Mouse (Mus musculus): Measurements from ENCODE around the gene Cbln1. TPM values are rescaled to one million over a fixed set of nuclear protein-coding genes. Genes with fewer than 3 reads are reported as not detected.
A peak's percentile ranks its signal among the peaks of the same experiment; 100 is the strongest.

Gene Cbln1
- total RNA-seq (2021) = 1 to 10 TPM; 4.1 to 5.1 TPM
- long read RNA-seq, experiment 1 = 0 reads
- long read RNA-seq, experiment 2, partial matches to known transcripts = 0 of 1 reads
- long read RNA-seq, experiment 2, other reads (novel, unspliced or antisense) = 0 of 1 reads

- TF ChIP-seq CTCF (conservative IDR thresholded peaks at IDR 0.05) = peak; percentile 74
- DNase-seq (ENCODE audit: low spot score in 2 of 2) = peak; percentile 86 to 87
- Histone ChIP-seq H3K27ac (no peak within 1 kb of the TSS), H3K4me3 (peak within 1 kb of the TSS; percentile 71)
Measured at GRCm38 (mm10) chr8:87472271-87473236, at the start of gene Cbln1. Gene Cbln1, minus strand, starts transcription at chr8:87472609.

- DNase-seq (ENCODE audit: low spot score in 2 of 2) = no peak
- H3K27ac ChIP-seq = no peak overlapping the region
- TF ChIP-seq CTCF (conservative IDR thresholded peaks at IDR 0.05) = no peak
- H3K4me3 ChIP-seq = no peak overlapping the region
Measured at GRCm38 (mm10) chr8:87517132-87517531, 44.7 kb upstream of the Cbln1 start.

GRCm38 (mm10) chr8:87513796-87514195 is 41.4 kb upstream of the Cbln1 start:
- DNase-seq (ENCODE audit: low spot score in 2 of 2) = no peak
- 0 out of 2 replicates have a peak overlapping the region, but pooled peaks have one; percentile 46 for H3K27ac ChIP-seq
- no peak for TF ChIP-seq CTCF (conservative IDR thresholded peaks at IDR 0.05)

GRCm38 (mm10) chr8:87513350-87513749 is 40.9 kb upstream of the Cbln1 start:
- no peak for DNase-seq (ENCODE audit: low spot score in 2 of 2)
- no peak for TF ChIP-seq CTCF (conservative IDR thresholded peaks at IDR 0.05)
- 0 out of 2 replicates have a peak overlapping the region, but pooled peaks have one; percentile 46 for H3K27ac ChIP-seq

More at GRCm38 (mm10) chr8:87513796-87514195, 41.4 kb upstream of the Cbln1 start:
- no peak overlapping the region for H3K4me3 ChIP-seq

GRCm38 (mm10) chr8:87512636-87513035 is 40.2 kb upstream of the Cbln1 start:
- TF ChIP-seq CTCF (conservative IDR thresholded peaks at IDR 0.05) = no peak
- H3K4me3 ChIP-seq = no peak overlapping the region
- DNase-seq (ENCODE audit: low spot score in 2 of 2) = no peak
- H3K27ac ChIP-seq = 0 out of 2 replicates have a peak overlapping the region, but pooled peaks have one; percentile 12

More at GRCm38 (mm10) chr8:87513350-87513749, 40.9 kb upstream of the Cbln1 start:
- H3K4me3 ChIP-seq = no peak overlapping the region

GRCm38 (mm10) chr8:87507046-87507445 is 34.6 kb upstream of the Cbln1 start:
- H3K4me3 ChIP-seq = no peak overlapping the region
- H3K27ac ChIP-seq = no peak overlapping the region
- no peak for TF ChIP-seq CTCF (conservative IDR thresholded peaks at IDR 0.05)
- no peak for DNase-seq (ENCODE audit: low spot score in 2 of 2)

GRCm38 (mm10) chr8:87504441-87504840 is 32.0 kb upstream of the Cbln1 start:
- TF ChIP-seq CTCF (conservative IDR thresholded peaks at IDR 0.05) = no peak
- H3K4me3 ChIP-seq = no peak overlapping the region
- no peak for DNase-seq (ENCODE audit: low spot score in 2 of 2)
- no peak overlapping the region for H3K27ac ChIP-seq

- no peak for DNase-seq (ENCODE audit: low spot score in 2 of 2)
- TF ChIP-seq CTCF (conservative IDR thresholded peaks at IDR 0.05) = no peak
- Histone ChIP-seq H3K27ac (no peak overlapping the region), H3K4me3 (no peak overlapping the region)
Measured at GRCm38 (mm10) chr8:87502684-87503083, 30.3 kb upstream of the Cbln1 start.

- no peak for TF ChIP-seq CTCF (conservative IDR thresholded peaks at IDR 0.05)
- DNase-seq (ENCODE audit: low spot score in 2 of 2) = no peak
- Histone ChIP-seq H3K27ac (no peak overlapping the region), H3K4me3 (no peak overlapping the region)
Measured at GRCm38 (mm10) chr8:87497641-87498040, 25.2 kb upstream of the Cbln1 start.

GRCm38 (mm10) chr8:87496511-87496910 is 24.1 kb upstream of the Cbln1 start:
- DNase-seq (ENCODE audit: low spot score in 2 of 2) = no peak
- Histone ChIP-seq H3K4me3 (no peak overlapping the region), H3K27ac (no peak overlapping the region)
- no peak for TF ChIP-seq CTCF (conservative IDR thresholded peaks at IDR 0.05)

GRCm38 (mm10) chr8:87494862-87495261 is 22.5 kb upstream of the Cbln1 start:
- Histone ChIP-seq H3K4me3 (no peak overlapping the region), H3K27ac (no peak overlapping the region)
- no peak for DNase-seq (ENCODE audit: low spot score in 2 of 2)
- TF ChIP-seq CTCF (conservative IDR thresholded peaks at IDR 0.05) = no peak; the same call in 1 of the 2 replicates

- H3K27ac ChIP-seq = no peak overlapping the region
- no peak for TF ChIP-seq CTCF (conservative IDR thresholded peaks at IDR 0.05)
- H3K4me3 ChIP-seq = no peak overlapping the region
- no peak for DNase-seq (ENCODE audit: low spot score in 2 of 2)
Measured at GRCm38 (mm10) chr8:87489841-87490415, 17.5 kb upstream of the Cbln1 start.

- DNase-seq (ENCODE audit: low spot score in 2 of 2) = no peak
- Histone ChIP-seq H3K4me3 (no peak overlapping the region), H3K27ac (no peak overlapping the region)
- TF ChIP-seq CTCF (conservative IDR thresholded peaks at IDR 0.05) = no peak
Measured at GRCm38 (mm10) chr8:87481396-87481795, 9.0 kb upstream of the Cbln1 start.
